Mouse (Mus musculus): ENCODE results near the gene Tmem156. TPM values are rescaled to one million over a fixed set of nuclear protein-coding genes. Genes with fewer than 3 reads are reported as not detected.

Gene Tmem156
- polyA plus RNA-seq, 1 experiment, result 0.29 TPM

GRCm38 (mm10) chr5:65005251-65005650 lies 86.7 kb downstream of the Tmem156 start:
- no peaks in the 10 kb centered on the region for H3K27me3 ChIP-seq (ENCODE audit: control insufficient read depth, insufficient read depth, low read length)
- peaks cover 26% of the 10 kb centered on the region for H3K36me3 ChIP-seq (ENCODE audit: control insufficient read depth, insufficient read depth, low read length)
- H3K27ac ChIP-seq (ENCODE audit: insufficient read depth, low read depth, low read length), result no peak overlapping the region
- H3K4me1 ChIP-seq (ENCODE audit: control insufficient read depth, insufficient read depth, insufficient read length, low read length), result no peaks in the 10 kb centered on the region
- TF ChIP-seq POLR2A (IDR thresholded peaks at IDR 0.05; ENCODE audit: low read depth, low read length) (no peak), CTCF (IDR thresholded peaks at IDR 0.05; ENCODE audit: extremely low read depth, insufficient read length, insufficient replicate concordance, low read depth, low read length) (no peak)
- 95% methylated on average over 4 of the region's 4 CpGs for WGBS
- no peak overlapping the region for H3K4me3 ChIP-seq (ENCODE audit: low read depth, low read length)

Other genes starting within 250 kb of the Tmem156 start
- 1.4 and 1.5 TPM in 2 replicates for gene Tlr1, start 158.6 kb downstream of the Tmem156 start, polyA plus RNA-seq (2012; rRNA removed)
- 0.28 and 0.37 TPM in 2 replicates for gene Tlr6, start 132.0 kb downstream of the Tmem156 start, polyA plus RNA-seq (2012; rRNA removed)
- 15.4 and 18.9 TPM in 2 replicates for gene Fam114a1, start 122.1 kb downstream of the Tmem156 start, polyA plus RNA-seq (2012; rRNA removed)
- 4.6 and 6.6 TPM in 2 replicates for gene Klhl5, start 15.4 kb upstream of the Tmem156 start, polyA plus RNA-seq (2012; rRNA removed)
- gene Wdr19, start 107.6 kb upstream of the Tmem156 start, polyA plus RNA-seq (2012; rRNA removed), result 0.34 and 0.70 TPM in 2 replicates
- 2.1 and 4.2 TPM in 2 replicates for gene Rfc1, start 243.5 kb upstream of the Tmem156 start, polyA plus RNA-seq (2012; rRNA removed)

All from small intestine, adult 2 months (tissue).